Mouse (Mus musculus) C2C12 (cell line): Measurements from ENCODE around the gene Anpep.

ENCODE experiments used
- CTCF ChIP-seq: IDR thresholded peaks from one replicate; pipeline ENCODE4 v1.5.1; 2011; ENCODE audit not compliant: control insufficient read depth, insufficient read depth, insufficient read length
- MAX ChIP-seq: IDR thresholded peaks from one replicate; pipeline ENCODE4 v1.6.1; 2011; ENCODE audit warnings: mild to moderate bottlenecking, control low read depth

- TF ChIP-seq CTCF = no peak
- TF ChIP-seq MAX = no peak
Observed at GRCm38 (mm10) chr7:79818321-79818720, 42.5 kb downstream of the Anpep start.
